Mouse (Mus musculus) CH12.LX (cell line): ENCODE data around the gene Katnbl1. TPM values are rescaled to one million over a fixed set of nuclear protein-coding genes. Genes with fewer than 3 reads are reported as not detected.

Experiments
- DNase-seq: peaks from one replicate; pipeline ENCODE4 v3.0.0-alpha.2; 2013; ENCODE audit errors: extremely low read depth
- H3K27ac ChIP-seq: 2 replicates; pipeline ENCODE4 v1.5.1; 2012; ENCODE audit warnings: low read depth, mild to moderate bottlenecking, control low read depth, moderate library complexity; ENCODE audit not compliant: insufficient read depth
- H3K27me3 ChIP-seq: replicated peaks from 2 replicates; pipeline ENCODE3; 2012; ENCODE audit warnings: inconsistent platforms
- H3K36me3 ChIP-seq, 2 experiments: replicated peaks in 1 of 2; 2 replicates each; pipeline versions ENCODE3 to v1.6.1; 2012; ENCODE audit warnings: inconsistent platforms in 1 of 2, low read length in 1 of 2, mild to moderate bottlenecking in 1 of 2, mixed read lengths in 1 of 2, moderate library complexity in 1 of 2; ENCODE audit not compliant: control insufficient read depth in 1 of 2, insufficient read depth in 1 of 2
- H3K4me1 ChIP-seq, 2 experiments: 2 replicates each; pipeline ENCODE4 v1.6.1; 2012; ENCODE audit warnings: inconsistent platforms in 1 of 2, moderate library complexity in 1 of 2; ENCODE audit not compliant: insufficient read depth in 2 of 2, control insufficient read depth in 1 of 2
- H3K4me2 ChIP-seq: 2 replicates; pipeline ENCODE4 v1.6.1; 2012; ENCODE audit warnings: low read depth, mild to moderate bottlenecking, control low read depth; ENCODE audit not compliant: poor library complexity, insufficient read depth, severe bottlenecking
- H3K4me3 ChIP-seq, 3 experiments: fragments of 150-350 bp in 1 of 3; sonication (generic) in 1 of 3; replicated peaks in 1 of 3; 2 replicates each; pipeline versions ENCODE3 to v1.5.1; 2011 to 2012; ENCODE audit warnings: low read depth in 2 of 3, low read length in 2 of 3, mild to moderate bottlenecking in 2 of 3, moderate library complexity in 2 of 3, control low read depth in 1 of 3, improper control_type of control experiment in 1 of 3, inconsistent platforms in 1 of 3, mixed read lengths in 1 of 3; ENCODE audit not compliant: poor library complexity in 1 of 3
- H3K79me2 ChIP-seq: replicated peaks from 2 replicates; pipeline ENCODE4 v1.6.1; 2012; ENCODE audit warnings: mild to moderate bottlenecking, moderate library complexity; ENCODE audit not compliant: control insufficient read depth, poor library complexity, insufficient read depth, severe bottlenecking; ENCODE audit errors: extremely low read depth
- H3K9ac ChIP-seq: 2 replicates; pipeline ENCODE4 v1.6.1; 2012; ENCODE audit warnings: low read depth, mild to moderate bottlenecking, control low read depth, moderate library complexity; ENCODE audit not compliant: insufficient read depth
- H3K9me3 ChIP-seq: replicated peaks from 2 replicates; pipeline ENCODE3; 2012; ENCODE audit warnings: low read length, inconsistent platforms, mixed read lengths
- BHLHE40 ChIP-seq: IDR thresholded peaks from 2 replicates; pipeline ENCODE4 v1.6.1; 2011; ENCODE audit warnings: mild to moderate bottlenecking, low read depth, low read length, improper control_type of control experiment
- CTCF ChIP-seq, 2 experiments: IDR thresholded peaks in 1 of 2; conservative IDR thresholded peaks in 1 of 2; 2 replicates each; pipeline ENCODE4 v1.5.1; 2011 to 2012; ENCODE audit warnings: low read depth in 2 of 2, low read length in 2 of 2, improper control_type of control experiment in 1 of 2, inconsistent platforms in 1 of 2, mild to moderate bottlenecking in 1 of 2, moderate library complexity in 1 of 2
- ELF1 ChIP-seq: IDR thresholded peaks from 2 replicates; pipeline ENCODE4 v1.6.1; 2014; ENCODE audit warnings: low read depth, mild to moderate bottlenecking, inconsistent platforms, low read length, improper control_type of control experiment
- EP300 ChIP-seq: IDR thresholded peaks from 2 replicates; pipeline ENCODE4 v1.6.1; 2011; ENCODE audit warnings: low read length, improper control_type of control experiment
- ETS1 ChIP-seq: conservative IDR thresholded peaks from 2 replicates; pipeline ENCODE4 v1.6.1; 2012; ENCODE audit warnings: low read depth, mild to moderate bottlenecking, inconsistent platforms, low read length, improper control_type of control experiment, moderate library complexity
- JUN ChIP-seq: IDR thresholded peaks from 2 replicates; pipeline ENCODE4 v1.6.1; 2011; ENCODE audit warnings: low read depth, mild to moderate bottlenecking, low read length, improper control_type of control experiment, moderate library complexity; ENCODE audit not compliant: insufficient read depth
- JUND ChIP-seq: conservative IDR thresholded peaks from 2 replicates; pipeline ENCODE4 v1.6.1; 2011; ENCODE audit warnings: low read depth, low read length, improper control_type of control experiment
- MAFK ChIP-seq: IDR thresholded peaks from 2 replicates; pipeline ENCODE4 v1.6.1; 2011; ENCODE audit warnings: low read length, improper control_type of control experiment; ENCODE audit not compliant: insufficient replicate concordance
- MAX ChIP-seq: IDR thresholded peaks from 2 replicates; pipeline ENCODE4 v1.6.1; 2011; ENCODE audit warnings: low read length, improper control_type of control experiment
- MAZ ChIP-seq: IDR thresholded peaks from 2 replicates; pipeline ENCODE4 v1.6.1; 2012; ENCODE audit warnings: low read depth, mild to moderate bottlenecking, inconsistent platforms, low read length, improper control_type of control experiment, moderate library complexity
- MXI1 ChIP-seq: IDR thresholded peaks from 2 replicates; pipeline ENCODE4 v1.6.1; 2011; ENCODE audit warnings: mild to moderate bottlenecking, low read depth, low read length, improper control_type of control experiment
- PAX5 ChIP-seq: IDR thresholded peaks from 2 replicates; pipeline ENCODE4 v1.6.1; 2012; ENCODE audit warnings: low read length, inconsistent platforms, mixed read lengths
- RCOR1 ChIP-seq: conservative IDR thresholded peaks from 2 replicates; pipeline ENCODE4 v1.6.1; 2012; ENCODE audit warnings: low read depth, mild to moderate bottlenecking, inconsistent platforms, low read length, improper control_type of control experiment
- SIN3A ChIP-seq: IDR thresholded peaks from 2 replicates; pipeline ENCODE4 v1.6.1; 2012; ENCODE audit warnings: low read length, improper control_type of control experiment, inconsistent platforms
- TBP ChIP-seq: conservative IDR thresholded peaks from 2 replicates; pipeline ENCODE4 v1.6.1; 2011; ENCODE audit warnings: low read depth, low read length, improper control_type of control experiment
- TCF12 ChIP-seq: IDR thresholded peaks from 2 replicates; pipeline ENCODE4 v1.6.1; 2014; ENCODE audit warnings: low read depth, mild to moderate bottlenecking, inconsistent platforms, low read length, improper control_type of control experiment
- UBTF ChIP-seq: IDR thresholded peaks from 2 replicates; pipeline ENCODE4 v1.6.1; 2012; ENCODE audit warnings: low read depth, mild to moderate bottlenecking, inconsistent platforms, low read length, improper control_type of control experiment, moderate library complexity
- USF1 ChIP-seq: IDR thresholded peaks from 2 replicates; pipeline ENCODE4 v1.6.1; 2014; ENCODE audit warnings: low read depth, mild to moderate bottlenecking, inconsistent platforms, low read length, improper control_type of control experiment
- ZMIZ1 ChIP-seq: IDR thresholded peaks from 2 replicates; pipeline ENCODE4 v1.6.1; 2012; ENCODE audit warnings: low read depth, mild to moderate bottlenecking, inconsistent platforms, low read length, improper control_type of control experiment
- dilution Hi-C: fragments of 300-500 bp; cut with MboI; formaldehyde crosslinking; loops from 2 replicates; pipeline ENCODE4 v1.14.3; 2020; ENCODE audit warnings: low sequenced_read_pairs; ENCODE audit not compliant: extremely low pct_unique_long_range_greater_than_20kb, extremely low pct_ligation_motif_present
- in situ Hi-C: fragments of 300-500 bp; cut with MboI; formaldehyde crosslinking; loops from 3 replicates; pipeline ENCODE4 v1.14.3; 2019; ENCODE audit warnings: low sequenced_read_pairs, low pct_ligation_motif_present, low pct_unique_long_range_greater_than_20kb, mixed read lengths
- polyA plus RNA-seq: library from polyadenylated mRNA; unstranded; fragments of >175 nt; gene quantifications from 2 replicates; pipeline ENCODE4 v1.2.1, GENCODE M21; 2012; ENCODE audit warnings: low read depth; ENCODE audit not compliant: insufficient read length
- total RNA-seq, 2 experiments: library from RNA; depleted of rRNA; stranded (reverse); fragments of 300-350 nt in 1 of 2; fragments of >200 nt in 1 of 2; gene quantifications; 2 replicates each; pipeline ENCODE4 v1.2.3; 2012 to 2014

The Katnbl1 gene
- total and polyA plus RNA-seq, 3 experiments, result 9.7 to 39.8 (median 20.1) TPM

- in situ Hi-C loops, result no loop called here
- H3K4me1 ChIP-seq, result peaks cover 0 to 18% of the 10 kb centered on the region in 2 experiments; a peak in 2 of 4 replicates
- H3K79me2 ChIP-seq, result peaks cover 12% of the 10 kb centered on the region
- H3K9me3 ChIP-seq, result no peaks in the 10 kb centered on the region
- no peak for TF ChIP-seq MXI1
- TF ChIP-seq PAX5, result no peak
- no peak for TF ChIP-seq EP300
- no peak for TF ChIP-seq BHLHE40
- TF ChIP-seq CTCF (conservative IDR thresholded peaks at IDR 0.05 in 1 of 2, IDR thresholded peaks at IDR 0.05 in 1 of 2; ENCODE audit: low read depth in 2 of 2, low read length in 2 of 2), result no peak
- TF ChIP-seq TBP, result no peak
- no peak for TF ChIP-seq SIN3A
- no peak for TF ChIP-seq UBTF
- no peak for TF ChIP-seq JUND
- no peak for TF ChIP-seq USF1
- no peak for TF ChIP-seq RCOR1
- TF ChIP-seq TCF12, result no peak
- TF ChIP-seq MAZ, result no peak
- no peak for TF ChIP-seq ELF1
- no peak for TF ChIP-seq ETS1
- TF ChIP-seq MAFK, result no peak
- no peak overlapping the region for H3K27ac ChIP-seq
- H3K4me2 ChIP-seq, result no peak overlapping the region
- H3K36me3 ChIP-seq, result peaks cover 0 to 5% of the 10 kb centered on the region in 2 experiments
- H3K9ac ChIP-seq, result no peak overlapping the region
- H3K4me3 ChIP-seq, result no peak overlapping the region
- H3K27me3 ChIP-seq, result no peaks in the 10 kb centered on the region
- DNase-seq, result no peak
- dilution Hi-C loops, result no loop called here
These were observed 17.6 kb downstream of the Katnbl1 start for GRCm38 (mm10) chr2:112396649-112397048.

GRCm38 (mm10) chr2:112407030-112407429 is 28.0 kb downstream of the Katnbl1 start:
- H3K79me2 ChIP-seq, result peaks cover 2% of the 10 kb centered on the region
- peaks cover 14 to 53% of the 10 kb centered on the region in 2 experiments for H3K36me3 ChIP-seq
- dilution Hi-C loops, result no loop called here
- H3K27me3 ChIP-seq, result no peaks in the 10 kb centered on the region
- H3K4me2 ChIP-seq, result no peak overlapping the region
- DNase-seq, result no peak
- TF ChIP-seq JUN, result no peak
- no peak for TF ChIP-seq ZMIZ1
- TF ChIP-seq MXI1, result no peak
- no peak for TF ChIP-seq MAX
- TF ChIP-seq JUND, result no peak
- no peak for TF ChIP-seq TBP
- no peak for TF ChIP-seq UBTF
- TF ChIP-seq SIN3A, result no peak
- TF ChIP-seq, all 38 proteins: peak for 0
- in situ Hi-C loops, result no loop called here
- Histone ChIP-seq H3K4me1 (peaks cover 0 to 2% of the 10 kb centered on the region in 2 experiments; a peak in 1 of 4 replicates), H3K9me3 (no peaks in the 10 kb centered on the region), H3K4me3 (no peak overlapping the region), H3K9ac (no peak overlapping the region), H3K27ac (no peak overlapping the region)
